ENCODE assay signal across 8 mouse cellular contexts in genomic region chr10:69870947-69871346, GRCm38 (mm10).
DNase-seq lines count a peak whose midpoint lies in the region; ATAC-seq lines count a peak whose summit lies in the region.

No protein-coding gene starts in this region.

- peak; percentile 50 to 79 for DNase-seq in adrenal gland, adult (ENCODE audit: inconsistent age in 2 of 2, low spot score in 1 of 2)
- DNase-seq in adrenal gland, postnatal 4 days (ENCODE audit: low spot score in 2 of 2): no peak
- peak; percentile 13 for DNase-seq in heart, postnatal 25 days (ENCODE audit: low spot score)
- no peak for DNase-seq in heart, postnatal 10 days
- DNase-seq in adrenal gland, postnatal 14 days: peak; percentile 58
- DNase-seq in cerebellum, postnatal 10 days: peak; percentile 88 to 95

- no peak for ATAC-seq in monocyte, adult 5-6 weeks (replicated peaks; ENCODE audit: insufficient number of reproducible peaks, low FRiP score, low TSS enrichment, poor library complexity, severe bottlenecking)
- no peak for ATAC-seq in inflammation-experienced regulatory T-cells, adult 6 months

- intact Hi-C loops in heart, postnatal 25 days (cut with DNase I): loop anchor here (1.0 to 10.0 kb wide), 5 partner anchors 18 to 426 kb away; no protein-coding TSS in a partner anchor
- intact Hi-C loops in heart, postnatal 10 days (cut with DNase I): loop anchor here (1.0 to 2.0 kb wide), 3 partner anchors 19 to 426 kb away; no protein-coding TSS in a partner anchor

Comparison
In these comparisons a context has a peak if more than half of its experiments do, and no peak if none do; other contexts are left out.
1. DNase-seq: peak in adrenal gland, adult (2 of 2), heart, postnatal 25 days (single experiment), adrenal gland, postnatal 14 days (single experiment) and cerebellum, postnatal 10 days (2 of 2); none in adrenal gland, postnatal 4 days (0 of 2) and heart, postnatal 10 days (0 of 2).